Mouse (Mus musculus) liver, embryonic 14.5 days (tissue): ENCODE measurements at regions not wholly inside any gene's neighbourhood (a gene's known extent, or its start where the extent isn't known, plus 50 kb on each side); places are given as distances from the start of the nearest gene placed in this dataset.

Experiments used
- CTCF ChIP-seq: IDR thresholded peaks from 2 replicates; pipeline ENCODE4 v1.5.1; 2016; ENCODE audit warnings: antibody characterized with exemption, low read depth, control low read depth
- EP300 ChIP-seq: IDR thresholded peaks from 2 replicates; pipeline ENCODE4 v1.6.1; 2016; ENCODE audit warnings: antibody characterized with exemption, low read depth

- no peak for TF ChIP-seq CTCF
- no peak for TF ChIP-seq EP300
Measured at GRCm38 (mm10) chr13:107846621-107847178, 197.5 kb upstream of the Smim15 start.
